Mouse (Mus musculus): ENCODE data around the gene Syngr3. TPM values are rescaled to one million over a fixed set of nuclear protein-coding genes. Genes with fewer than 3 reads are reported as not detected.

Syngr3 gene
- 1.4 and 1.7 TPM in 2 replicates for polyA plus RNA-seq (2015; fragmentation: Nextera tagmentation; extraction: Ambion mirVana)

DNA sequence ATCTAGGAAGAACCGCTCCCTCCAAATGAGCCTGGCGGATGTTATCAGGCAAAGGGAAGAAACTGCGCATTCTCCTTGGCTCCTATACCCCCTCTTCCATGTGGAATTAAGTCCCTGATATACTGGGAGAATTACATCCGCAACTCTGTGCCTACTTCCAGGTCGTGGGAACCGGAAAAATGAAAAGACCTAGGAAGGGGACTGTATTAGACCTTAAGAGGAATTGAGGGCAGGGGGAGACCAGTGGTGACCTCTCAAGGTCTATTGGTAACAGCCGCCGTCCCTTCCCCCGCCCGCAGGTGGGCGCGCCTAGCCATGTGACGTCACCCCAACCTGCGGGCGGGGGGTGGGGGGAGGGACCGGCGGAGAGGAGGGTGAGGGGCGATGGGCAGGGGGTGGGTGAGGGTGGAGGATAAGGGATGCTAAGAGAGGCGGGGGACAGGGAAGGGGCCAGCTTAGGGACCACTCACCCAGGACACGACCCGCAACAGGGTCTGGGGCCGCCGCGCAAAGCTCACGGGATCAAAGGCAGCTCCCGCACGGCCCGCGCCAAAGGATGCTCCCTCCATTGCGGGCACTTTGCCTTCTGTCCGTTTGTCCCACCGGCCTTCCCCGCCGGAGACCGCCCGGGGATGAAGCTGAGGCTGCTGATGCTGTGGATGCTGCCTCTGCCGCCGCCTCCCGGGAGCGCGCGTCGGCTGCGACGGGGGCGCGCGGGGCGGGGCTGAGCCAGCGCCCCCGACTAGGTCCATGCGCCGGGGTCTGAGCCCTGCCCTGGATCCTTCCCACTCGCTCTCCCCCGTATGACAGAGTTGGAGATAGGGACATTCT is at the start of gene Syngr3:
Gene Syngr3 (minus strand): TSS at position 705 of the 831 bp plus-strand sequence.
- Histone ChIP-seq H3K27me3 (ENCODE audit: insufficient read depth, low read length) (peaks cover 14% of the 10 kb centered on the region), H3K4me3 (replicated peaks; ENCODE audit: low read depth, low read length) (peak within 1 kb of the TSS; percentile 43), H3K9me3 (replicated peaks; ENCODE audit: low read length) (no peaks in the 10 kb centered on the region), H3K36me3 (ENCODE audit: insufficient read depth, low read length) (0 out of 2 replicates have a peak, but pooled peaks cover 9% of the 10 kb centered on the region), H3K4me1 (replicated peaks; ENCODE audit: insufficient read depth, low read length) (peaks cover 15% of the 10 kb centered on the region), H3K9ac (ENCODE audit: low read depth, low read length) (peak within 1 kb of the TSS; percentile 49; the same call in 1 of the 2 replicates), H3K4me2 (ENCODE audit: low read length) (peak within 1 kb of the TSS; percentile 89), H3K27ac (no peak within 1 kb of the TSS)
- ATAC-seq (replicated peaks; ENCODE audit: low FRiP score, low read depth) (no peak), DNase-seq (ENCODE audit: low spot score) (no peak)
- no peak for TF ChIP-seq CTCF (IDR thresholded peaks at IDR 0.05; ENCODE audit: low read depth)
- WGBS: under 1% methylated on average over 54 of the region's 55 CpGs

DNA sequence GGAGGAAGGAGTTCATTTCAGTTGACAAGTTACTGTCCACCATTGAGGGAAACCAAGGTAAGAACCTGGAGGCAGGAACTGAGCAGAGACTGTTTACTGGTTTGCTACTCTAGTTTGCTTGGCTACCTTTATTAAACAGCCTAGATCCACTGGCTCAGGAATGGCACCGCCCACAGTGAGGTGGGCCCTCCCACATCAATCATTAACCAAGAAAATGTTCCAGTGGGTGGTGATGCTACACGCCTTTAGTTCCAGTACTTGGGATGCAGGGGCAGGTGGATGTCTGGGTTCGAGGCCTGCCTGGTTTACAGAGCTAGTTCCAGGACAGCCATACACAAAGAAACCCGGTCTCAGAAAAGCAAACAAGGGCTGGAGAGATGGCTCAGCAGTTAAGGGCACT is 48.5 kb upstream of the Syngr3 start:
- Histone ChIP-seq H3K27me3 (ENCODE audit: insufficient read depth, low read length) (no peaks in the 10 kb centered on the region), H3K36me3 (ENCODE audit: insufficient read depth, low read length) (no peaks in the 10 kb centered on the region), H3K4me2 (ENCODE audit: low read length) (no peak overlapping the region), H3K9ac (ENCODE audit: low read depth, low read length) (no peak overlapping the region), H3K4me1 (replicated peaks; ENCODE audit: insufficient read depth, low read length) (peaks cover 13% of the 10 kb centered on the region), H3K27ac (no peak overlapping the region), H3K9me3 (replicated peaks; ENCODE audit: low read length) (no peaks in the 10 kb centered on the region), H3K4me3 (replicated peaks; ENCODE audit: low read depth, low read length) (no peak overlapping the region)
- no peak for ATAC-seq (replicated peaks; ENCODE audit: low FRiP score, low read depth)
- no peak for TF ChIP-seq CTCF (IDR thresholded peaks at IDR 0.05; ENCODE audit: low read depth)
- WGBS: 74% methylated on average over 4 of the region's 4 CpGs
- no peak for DNase-seq (ENCODE audit: low spot score)

DNA sequence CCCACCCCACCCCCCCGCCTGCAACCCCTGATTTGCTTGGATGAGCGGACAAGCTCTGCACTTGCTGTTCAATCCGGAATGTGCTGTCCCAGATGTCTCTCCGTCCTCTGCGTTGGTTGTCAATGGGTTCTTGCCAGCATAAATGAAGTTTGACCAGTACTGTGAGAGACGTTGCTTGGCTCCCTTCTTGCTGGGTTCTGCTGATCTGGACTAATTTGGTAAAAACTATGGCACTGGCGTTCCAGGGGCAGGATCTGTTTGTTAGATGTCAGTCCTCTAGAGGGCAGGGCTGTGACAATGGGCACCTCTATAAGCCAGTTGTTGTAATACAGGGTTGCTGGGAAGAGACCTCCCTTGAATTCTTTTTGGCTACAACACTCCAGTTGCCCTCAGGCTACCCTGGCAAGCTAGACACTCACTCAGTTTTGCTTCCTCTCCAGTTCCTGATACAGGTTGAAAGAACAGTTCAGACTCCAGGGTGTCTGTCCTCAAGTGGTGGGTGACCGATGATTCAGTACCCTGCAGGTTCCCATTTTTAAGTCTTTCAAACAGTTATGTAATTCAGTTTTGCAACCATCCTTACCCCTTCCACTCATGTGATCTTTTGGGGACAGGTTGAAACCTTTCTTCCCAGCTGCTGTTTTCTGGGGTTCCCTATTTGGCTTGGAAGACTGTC is 47.5 kb upstream of the Syngr3 start:
- H3K36me3 ChIP-seq (ENCODE audit: insufficient read depth, low read length): no peaks in the 10 kb centered on the region
- DNase-seq (ENCODE audit: low spot score): no peak
- 22% methylated on average over 8 of the region's 8 CpGs for WGBS

DNA sequence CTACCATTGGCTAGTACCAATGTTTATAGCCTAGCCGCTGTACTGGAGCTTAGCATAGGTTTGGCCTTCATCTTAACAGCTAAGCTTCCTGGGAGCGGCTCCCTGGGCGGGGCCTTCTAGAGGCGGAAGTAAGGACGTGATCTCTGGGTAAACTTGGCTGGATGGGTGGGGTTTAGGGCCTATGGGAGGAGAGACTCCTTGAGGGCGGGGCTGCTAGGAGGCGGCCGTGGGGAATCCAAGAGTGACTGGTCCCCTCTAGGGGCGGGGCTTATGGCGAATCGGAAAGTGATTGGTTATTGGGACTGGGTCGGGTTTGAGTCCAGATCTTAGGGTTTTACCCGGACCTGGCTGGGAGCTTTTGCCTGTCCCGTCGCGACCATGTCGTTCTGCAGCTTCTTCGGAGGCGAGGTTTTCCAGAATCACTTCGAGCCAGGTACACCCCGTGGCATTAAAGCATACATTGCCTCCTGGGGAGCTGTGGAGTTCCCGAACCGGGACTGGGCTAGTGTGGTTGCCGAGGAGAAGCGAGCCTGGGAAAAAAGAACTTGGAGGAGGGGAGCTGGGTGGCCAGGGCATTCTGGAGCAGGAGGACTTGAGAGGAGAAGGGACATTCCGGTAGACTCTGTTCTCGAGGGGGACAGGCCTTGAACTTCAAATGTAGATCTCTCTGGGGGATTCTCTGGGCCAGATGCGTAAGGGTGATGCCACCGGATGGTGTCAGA is 46.7 kb upstream of the Syngr3 start, which contains the start of gene Msrb1:
Gene Msrb1 (plus strand): TSS at position 313 of the 722 bp plus-strand sequence.
- H3K9me3 ChIP-seq (replicated peaks; ENCODE audit: low read length): no peaks in the 10 kb centered on the region
- ATAC-seq (replicated peaks; ENCODE audit: low FRiP score, low read depth): peak; percentile 95
- H3K36me3 ChIP-seq (ENCODE audit: insufficient read depth, low read length): no peaks in the 10 kb centered on the region
- H3K27ac ChIP-seq: peak within 1 kb of the TSS; percentile 78
- TF ChIP-seq CTCF (IDR thresholded peaks at IDR 0.05; ENCODE audit: low read depth): no peak
- H3K4me3 ChIP-seq (replicated peaks; ENCODE audit: low read depth, low read length): peak within 1 kb of the TSS; percentile 66
- no peaks in the 10 kb centered on the region for H3K27me3 ChIP-seq (ENCODE audit: insufficient read depth, low read length)
- peak within 1 kb of the TSS; percentile 94 for H3K4me2 ChIP-seq (ENCODE audit: low read length)
- peak; percentile 100 for DNase-seq (ENCODE audit: low spot score)
- H3K4me1 ChIP-seq (replicated peaks; ENCODE audit: insufficient read depth, low read length): peaks cover 13% of the 10 kb centered on the region
- peak within 1 kb of the TSS; percentile 70 for H3K9ac ChIP-seq (ENCODE audit: low read depth, low read length)
- WGBS: under 1% methylated on average over 29 of the region's 29 CpGs

More for the DNA sequence above, 47.5 kb upstream of the Syngr3 start:
- ATAC-seq (replicated peaks; ENCODE audit: low FRiP score, low read depth): no peak
- no peaks in the 10 kb centered on the region for H3K27me3 ChIP-seq (ENCODE audit: insufficient read depth, low read length)
- peak overlapping the region; percentile 66 for H3K4me3 ChIP-seq (replicated peaks; ENCODE audit: low read depth, low read length)
- H3K9ac ChIP-seq (ENCODE audit: low read depth, low read length): peak overlapping the region; percentile 70
- peak overlapping the region; percentile 94 for H3K4me2 ChIP-seq (ENCODE audit: low read length)
- no peaks in the 10 kb centered on the region for H3K9me3 ChIP-seq (replicated peaks; ENCODE audit: low read length)
- TF ChIP-seq CTCF (IDR thresholded peaks at IDR 0.05; ENCODE audit: low read depth): peak; percentile 32; the same call in 1 of the 2 replicates
- H3K27ac ChIP-seq: peak overlapping the region; percentile 72; the same call in 1 of the 2 replicates
- H3K4me1 ChIP-seq (replicated peaks; ENCODE audit: insufficient read depth, low read length): peaks cover 13% of the 10 kb centered on the region

DNA sequence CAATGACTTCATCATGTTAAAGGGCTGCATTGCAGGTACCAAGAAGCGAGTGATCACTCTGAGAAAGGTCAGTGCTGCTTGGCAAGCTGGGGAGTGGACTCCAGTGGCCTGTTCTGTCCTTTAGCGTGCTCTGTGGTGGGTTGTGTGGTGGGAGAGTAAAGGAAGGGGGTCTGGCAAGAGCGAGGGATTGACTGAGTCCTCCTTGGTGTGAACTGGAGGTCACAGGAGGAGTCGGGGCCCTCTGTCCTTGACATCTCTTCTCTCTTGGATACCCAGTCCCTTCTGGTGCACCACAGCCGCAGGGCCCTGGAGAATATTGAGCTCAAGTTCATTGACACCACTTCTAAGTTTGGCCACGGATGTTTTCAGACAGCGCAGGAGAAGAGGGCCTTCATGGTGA is 45.7 kb upstream of the Syngr3 start:
- TF ChIP-seq CTCF (IDR thresholded peaks at IDR 0.05; ENCODE audit: low read depth): no peak
- DNase-seq (ENCODE audit: low spot score) (no peak), ATAC-seq (replicated peaks; ENCODE audit: low FRiP score, low read depth) (no peak)
- Histone ChIP-seq H3K27ac (no peak overlapping the region; the same call in 1 of the 2 replicates), H3K36me3 (ENCODE audit: insufficient read depth, low read length) (no peaks in the 10 kb centered on the region), H3K4me3 (replicated peaks; ENCODE audit: low read depth, low read length) (no peak overlapping the region), H3K4me1 (replicated peaks; ENCODE audit: insufficient read depth, low read length) (peaks cover 13% of the 10 kb centered on the region), H3K9ac (ENCODE audit: low read depth, low read length) (no peak overlapping the region), H3K4me2 (ENCODE audit: low read length) (no peak overlapping the region), H3K9me3 (replicated peaks; ENCODE audit: low read length) (no peaks in the 10 kb centered on the region), H3K27me3 (ENCODE audit: insufficient read depth, low read length) (no peaks in the 10 kb centered on the region)
- WGBS: 92% methylated on average over 7 of the region's 7 CpGs

DNA sequence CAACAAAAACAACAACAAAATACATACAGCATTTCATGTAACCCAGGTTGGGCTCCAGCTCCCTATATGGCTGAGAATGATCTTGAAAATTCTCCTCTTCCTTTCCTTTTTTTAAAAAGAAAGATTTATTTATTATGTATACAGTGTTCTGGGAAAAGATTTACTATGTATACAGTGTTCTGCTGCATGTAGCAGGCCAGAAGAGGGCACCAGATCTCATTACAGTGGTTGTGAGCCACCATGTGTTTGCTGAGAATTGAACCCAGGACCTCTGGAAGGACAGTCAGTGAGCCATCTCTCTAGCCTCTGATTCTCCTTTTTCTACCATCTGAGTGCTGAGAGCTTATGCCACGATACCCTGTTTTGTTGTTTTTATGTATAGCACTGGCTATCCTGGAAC is 44.8 kb upstream of the Syngr3 start:
- 92% methylated on average over 1 of the region's 1 CpGs for WGBS
- ATAC-seq (replicated peaks; ENCODE audit: low FRiP score, low read depth) (no peak), DNase-seq (ENCODE audit: low spot score) (no peak)
- Histone ChIP-seq H3K4me3 (replicated peaks; ENCODE audit: low read depth, low read length) (no peak overlapping the region), H3K4me1 (replicated peaks; ENCODE audit: insufficient read depth, low read length) (peaks cover 13% of the 10 kb centered on the region), H3K9ac (ENCODE audit: low read depth, low read length) (no peak overlapping the region), H3K9me3 (replicated peaks; ENCODE audit: low read length) (no peaks in the 10 kb centered on the region), H3K4me2 (ENCODE audit: low read length) (no peak overlapping the region), H3K27me3 (ENCODE audit: insufficient read depth, low read length) (no peaks in the 10 kb centered on the region), H3K27ac (no peak overlapping the region), H3K36me3 (ENCODE audit: insufficient read depth, low read length) (no peaks in the 10 kb centered on the region)
- peak; percentile 40 for TF ChIP-seq CTCF (IDR thresholded peaks at IDR 0.05; ENCODE audit: low read depth)
